Mouse (Mus musculus): ENCODE measurements at regions not wholly inside any gene's neighbourhood (a gene's known extent, or its start where the extent isn't known, plus 50 kb on each side); places are given as distances from the start of the nearest gene placed in this dataset.
"Not testable (repeated sequence)": the region's sequence is repeated elsewhere in the genome, so short reads cannot be mapped to it uniquely, and the experiment has no call there.

DNA sequence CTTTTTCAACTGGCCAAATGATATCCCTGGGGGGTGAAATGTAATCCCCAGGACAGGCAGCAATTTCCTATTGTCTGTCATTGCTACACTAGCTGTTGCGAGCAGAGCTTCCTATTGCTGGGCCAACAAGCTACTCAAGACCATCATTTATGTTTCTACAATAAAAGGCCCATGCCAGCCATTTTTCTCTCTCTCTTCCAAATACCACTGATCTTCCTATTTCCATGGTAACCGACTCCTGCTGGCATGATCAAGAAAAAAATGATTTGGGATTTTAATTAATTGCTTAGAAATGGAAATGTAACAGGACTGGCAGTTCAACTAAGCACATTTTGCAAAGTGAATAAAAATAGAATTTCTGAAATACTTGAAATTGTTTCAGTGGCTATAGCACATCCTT, 868.7 kb upstream of the 4930412O13Rik start:
- H3K27ac ChIP-seq (ENCODE audit: insufficient read depth, low read depth, low read length): no peak overlapping the region
- H3K4me1 ChIP-seq (ENCODE audit: control insufficient read depth, insufficient read depth, low read length): no peaks in the 10 kb centered on the region
- TF ChIP-seq POLR2A (IDR thresholded peaks at IDR 0.05; ENCODE audit: low read depth, low read length) (no peak), CTCF (conservative IDR thresholded peaks at IDR 0.05; ENCODE audit: insufficient read depth, insufficient read length, low read depth, low read length) (no peak)
- no peaks in the 10 kb centered on the region for H3K36me3 ChIP-seq (ENCODE audit: control insufficient read depth, insufficient read depth, low read length)
- H3K4me3 ChIP-seq (ENCODE audit: insufficient read depth, low read depth, low read length): no peak overlapping the region
- DNase-seq: no peak
- no peaks in the 10 kb centered on the region for H3K27me3 ChIP-seq (replicated peaks; ENCODE audit: control insufficient read depth, insufficient read depth, low read length)
- WGBS: 63% methylated on average over 2 of the region's 2 CpGs

DNA sequence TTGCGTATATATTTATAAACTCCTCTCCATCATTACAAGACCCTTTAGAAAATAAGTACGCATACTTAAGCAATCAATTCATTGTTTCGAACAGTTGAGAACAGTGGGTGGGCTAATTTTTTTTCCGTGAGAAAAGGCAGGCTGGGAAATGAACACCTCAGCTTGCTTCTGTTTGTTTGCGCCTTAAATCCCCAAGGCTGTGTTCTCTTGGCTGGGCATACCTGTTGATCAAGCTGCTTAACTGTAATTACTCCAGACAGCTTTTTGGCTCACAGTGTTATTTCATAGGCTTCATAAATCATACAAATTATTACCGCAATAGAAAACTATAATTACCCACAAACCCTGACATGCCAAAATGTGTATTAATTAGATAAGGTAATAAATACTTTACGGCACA, 848.0 kb upstream of the 4930412O13Rik start:
- no peak for TF ChIP-seq POLR2A (IDR thresholded peaks at IDR 0.05; ENCODE audit: low read depth, low read length)
- no peak for TF ChIP-seq CTCF (conservative IDR thresholded peaks at IDR 0.05; ENCODE audit: insufficient read depth, insufficient read length, low read depth, low read length)
- Histone ChIP-seq H3K36me3 (ENCODE audit: control insufficient read depth, insufficient read depth, low read length) (no peaks in the 10 kb centered on the region), H3K27me3 (replicated peaks; ENCODE audit: control insufficient read depth, insufficient read depth, low read length) (no peaks in the 10 kb centered on the region), H3K27ac (ENCODE audit: insufficient read depth, low read depth, low read length) (no peak overlapping the region), H3K4me1 (ENCODE audit: control insufficient read depth, insufficient read depth, low read length) (no peaks in the 10 kb centered on the region), H3K4me3 (ENCODE audit: insufficient read depth, low read depth, low read length) (no peak overlapping the region)
- no peak for DNase-seq
- 79% methylated on average over 7 of the region's 7 CpGs for WGBS

DNA sequence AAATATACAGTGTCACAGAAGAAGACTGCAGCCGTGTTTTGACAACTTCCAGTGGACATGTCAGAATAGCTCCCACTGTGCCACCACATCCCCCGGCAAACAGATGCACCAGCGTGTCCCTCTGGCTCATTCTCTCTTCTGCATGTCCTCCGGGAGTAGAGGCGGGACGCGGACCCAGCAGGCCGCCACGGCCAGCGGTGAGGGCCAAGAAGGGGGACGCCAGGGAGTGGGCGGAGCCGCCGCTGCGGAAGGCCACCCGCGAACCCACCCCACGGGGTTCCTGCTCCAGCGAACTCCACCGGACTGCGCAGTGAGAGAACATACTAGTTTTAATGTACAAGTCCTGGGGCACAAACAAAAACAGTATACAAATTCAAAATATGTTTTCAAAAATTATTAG, 838.7 kb upstream of the 4930412O13Rik start:
- not testable (repeated sequence) for DNase-seq; H3K27ac ChIP-seq (ENCODE audit: insufficient read depth, low read depth, low read length); H3K4me1 ChIP-seq (ENCODE audit: control insufficient read depth, insufficient read depth, low read length); H3K36me3 ChIP-seq (ENCODE audit: control insufficient read depth, insufficient read depth, low read length); H3K4me3 ChIP-seq (ENCODE audit: insufficient read depth, low read depth, low read length); H3K27me3 ChIP-seq (replicated peaks; ENCODE audit: control insufficient read depth, insufficient read depth, low read length)
- 61% methylated on average over 21 of the region's 21 CpGs for WGBS

DNA sequence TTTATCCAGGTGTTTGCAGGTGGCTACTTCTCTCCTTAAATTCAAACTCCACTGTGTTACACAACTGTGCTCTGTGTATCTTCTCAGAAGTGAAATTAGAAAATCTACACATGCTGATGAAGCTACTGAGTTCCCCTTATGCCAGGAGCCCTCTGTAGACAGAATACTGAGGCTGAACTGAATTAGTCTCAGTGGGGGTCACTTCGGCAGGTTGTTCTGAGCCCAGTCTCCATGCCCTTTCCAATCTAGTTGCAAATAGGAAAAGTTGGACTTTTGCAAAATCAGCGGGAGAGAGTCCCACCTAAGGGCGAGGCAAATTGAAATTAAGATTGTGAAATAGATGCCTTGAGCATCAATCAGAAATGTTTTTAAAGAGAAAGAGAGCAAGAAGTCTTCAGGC, 833.1 kb upstream of the 4930412O13Rik start:
- TF ChIP-seq POLR2A (IDR thresholded peaks at IDR 0.05; ENCODE audit: low read depth, low read length) (no peak), CTCF (conservative IDR thresholded peaks at IDR 0.05; ENCODE audit: insufficient read depth, insufficient read length, low read depth, low read length) (no peak)
- no peaks in the 10 kb centered on the region for H3K27me3 ChIP-seq (replicated peaks; ENCODE audit: control insufficient read depth, insufficient read depth, low read length)
- no peaks in the 10 kb centered on the region for H3K4me1 ChIP-seq (ENCODE audit: control insufficient read depth, insufficient read depth, low read length)
- DNase-seq: no peak
- H3K36me3 ChIP-seq (ENCODE audit: control insufficient read depth, insufficient read depth, low read length): no peaks in the 10 kb centered on the region
- H3K27ac ChIP-seq (ENCODE audit: insufficient read depth, low read depth, low read length): no peak overlapping the region
- 89% methylated on average over 3 of the region's 3 CpGs for WGBS
- no peak overlapping the region for H3K4me3 ChIP-seq (ENCODE audit: insufficient read depth, low read depth, low read length)

DNA sequence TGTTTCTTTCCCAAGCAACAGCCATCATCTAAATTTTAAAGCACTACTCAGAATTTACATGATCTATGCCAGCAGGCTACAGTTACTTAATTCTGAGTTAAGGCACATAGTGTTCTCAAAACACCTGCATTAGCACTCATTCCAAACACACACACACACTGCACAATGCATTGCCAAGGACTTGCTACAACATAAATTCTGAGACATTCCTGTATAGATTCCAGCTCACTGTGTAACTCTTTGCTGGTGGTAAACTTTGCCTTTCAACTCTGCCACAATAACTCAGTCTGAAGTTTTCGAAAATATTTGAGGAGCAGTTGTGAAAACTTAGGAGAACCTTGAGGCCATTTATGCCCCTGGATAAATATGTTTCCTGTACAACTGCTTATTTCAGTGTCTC, 807.2 kb upstream of the 4930412O13Rik start:
- H3K27me3 ChIP-seq (replicated peaks; ENCODE audit: control insufficient read depth, insufficient read depth, low read length): no peaks in the 10 kb centered on the region
- whole genome bisulfite sequencing: 72% methylated on average over 1 of the region's 1 CpGs
- no peak for DNase-seq
- H3K4me1 ChIP-seq (ENCODE audit: control insufficient read depth, insufficient read depth, low read length): no peaks in the 10 kb centered on the region
- no peak overlapping the region for H3K27ac ChIP-seq (ENCODE audit: insufficient read depth, low read depth, low read length)
- TF ChIP-seq CTCF (conservative IDR thresholded peaks at IDR 0.05; ENCODE audit: insufficient read depth, insufficient read length, low read depth, low read length): no peak
- no peak for TF ChIP-seq POLR2A (IDR thresholded peaks at IDR 0.05; ENCODE audit: low read depth, low read length)
- H3K4me3 ChIP-seq (ENCODE audit: insufficient read depth, low read depth, low read length): no peak overlapping the region
- no peaks in the 10 kb centered on the region for H3K36me3 ChIP-seq (ENCODE audit: control insufficient read depth, insufficient read depth, low read length)

DNA sequence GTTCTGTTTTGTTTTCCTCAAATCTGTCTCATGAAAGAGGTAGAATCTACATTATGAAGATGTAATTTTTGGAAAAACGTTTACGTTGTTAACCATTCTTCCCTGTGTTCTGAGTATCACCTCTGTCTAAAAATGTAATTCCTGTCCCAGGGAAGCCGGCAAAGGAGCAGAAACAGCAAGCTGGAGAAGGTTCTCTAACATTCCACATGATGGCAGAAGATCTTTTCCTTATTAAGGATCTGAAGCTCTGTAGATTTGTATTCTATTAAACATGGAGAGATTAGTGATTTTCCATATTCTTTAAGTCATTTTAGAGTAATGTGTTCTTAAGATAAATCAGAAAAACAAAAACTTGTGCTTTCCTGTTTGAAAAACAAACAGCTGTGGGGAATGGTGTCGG, 802.9 kb upstream of the 4930412O13Rik start:
- no peaks in the 10 kb centered on the region for H3K4me1 ChIP-seq (ENCODE audit: control insufficient read depth, insufficient read depth, low read length)
- no peak overlapping the region for H3K27ac ChIP-seq (ENCODE audit: insufficient read depth, low read depth, low read length)
- no peaks in the 10 kb centered on the region for H3K36me3 ChIP-seq (ENCODE audit: control insufficient read depth, insufficient read depth, low read length)
- TF ChIP-seq CTCF (conservative IDR thresholded peaks at IDR 0.05; ENCODE audit: insufficient read depth, insufficient read length, low read depth, low read length): no peak
- 74% methylated on average over 4 of the region's 4 CpGs for whole genome bisulfite sequencing
- no peaks in the 10 kb centered on the region for H3K27me3 ChIP-seq (replicated peaks; ENCODE audit: control insufficient read depth, insufficient read depth, low read length)
- no peak for DNase-seq
- H3K4me3 ChIP-seq (ENCODE audit: insufficient read depth, low read depth, low read length): no peak overlapping the region

DNA sequence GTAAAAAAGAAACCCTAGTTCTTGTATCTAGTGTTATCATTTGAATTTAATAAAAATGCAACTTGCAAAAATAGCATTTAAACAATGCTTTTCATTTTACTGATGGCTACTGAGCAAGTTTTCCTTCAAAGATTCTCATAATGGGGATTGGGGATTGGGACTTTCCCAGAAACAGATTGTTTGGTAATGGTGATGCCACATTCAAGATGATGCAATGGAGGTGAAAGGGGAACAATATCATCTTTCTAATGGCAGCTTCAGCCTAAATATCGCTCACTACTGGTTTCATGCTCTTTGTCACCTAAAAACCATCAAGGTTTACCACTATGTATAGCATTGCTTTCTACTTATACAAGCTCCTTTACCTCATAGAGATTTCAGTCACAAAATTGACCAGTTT, 799.3 kb upstream of the 4930412O13Rik start:
- no peaks in the 10 kb centered on the region for H3K4me1 ChIP-seq (ENCODE audit: control insufficient read depth, insufficient read depth, low read length)
- no peak overlapping the region for H3K4me3 ChIP-seq (ENCODE audit: insufficient read depth, low read depth, low read length)
- WGBS: 82% methylated on average over 1 of the region's 1 CpGs
- no peaks in the 10 kb centered on the region for H3K36me3 ChIP-seq (ENCODE audit: control insufficient read depth, insufficient read depth, low read length)
- H3K27me3 ChIP-seq (replicated peaks; ENCODE audit: control insufficient read depth, insufficient read depth, low read length): no peaks in the 10 kb centered on the region
- no peak overlapping the region for H3K27ac ChIP-seq (ENCODE audit: insufficient read depth, low read depth, low read length)
- no peak for DNase-seq
- TF ChIP-seq CTCF (conservative IDR thresholded peaks at IDR 0.05; ENCODE audit: insufficient read depth, insufficient read length, low read depth, low read length): no peak

DNA sequence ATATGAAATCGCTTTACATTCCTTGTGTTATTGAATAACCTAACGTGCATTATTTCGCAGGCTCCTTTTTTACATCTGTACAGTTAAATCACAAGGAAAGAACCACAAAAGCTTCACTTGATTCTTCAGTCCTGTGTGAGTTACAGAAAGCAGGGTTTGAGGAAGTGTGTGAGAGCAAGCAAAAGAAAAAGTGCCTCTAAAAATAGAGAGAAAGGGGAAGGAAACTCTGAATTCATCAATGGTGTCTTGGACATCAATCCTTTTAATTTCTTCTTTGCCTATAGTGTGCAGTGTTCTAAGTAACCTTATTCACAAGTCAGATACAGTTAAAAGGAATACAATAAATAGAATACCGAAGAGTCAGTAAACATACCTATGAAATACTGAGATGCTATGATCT, 785.7 kb upstream of the 4930412O13Rik start:
- Histone ChIP-seq H3K27me3 (replicated peaks; ENCODE audit: control insufficient read depth, insufficient read depth, low read length) (no peaks in the 10 kb centered on the region), H3K4me1 (ENCODE audit: control insufficient read depth, insufficient read depth, low read length) (no peaks in the 10 kb centered on the region), H3K4me3 (ENCODE audit: insufficient read depth, low read depth, low read length) (no peak overlapping the region), H3K36me3 (ENCODE audit: control insufficient read depth, insufficient read depth, low read length) (no peaks in the 10 kb centered on the region), H3K27ac (ENCODE audit: insufficient read depth, low read depth, low read length) (no peak overlapping the region)
- no peak for DNase-seq
- no peak for TF ChIP-seq POLR2A (IDR thresholded peaks at IDR 0.05; ENCODE audit: low read depth, low read length)
- no peak for TF ChIP-seq CTCF (conservative IDR thresholded peaks at IDR 0.05; ENCODE audit: insufficient read depth, insufficient read length, low read depth, low read length)
- WGBS: 75% methylated on average over 4 of the region's 4 CpGs

Measured in kidney, adult 2 months (tissue).